Mouse (Mus musculus) mouse trophoblast stem cell (cell line): ENCODE data around the gene Polr2c.
"Not testable (repeated sequence)": the region's sequence is repeated elsewhere in the genome, so short reads cannot be mapped to it uniquely, and the experiment has no call there.

Source experiments
- in situ Hi-C, 2 experiments: fragments of 300-500 bp; cut with MseI, MboI; formaldehyde crosslinking; loops; 2 replicates in 1 of 2; 3 replicates in 1 of 2; pipeline ENCODE4 v1.15.1; 2025

Polr2c gene

DNA sequence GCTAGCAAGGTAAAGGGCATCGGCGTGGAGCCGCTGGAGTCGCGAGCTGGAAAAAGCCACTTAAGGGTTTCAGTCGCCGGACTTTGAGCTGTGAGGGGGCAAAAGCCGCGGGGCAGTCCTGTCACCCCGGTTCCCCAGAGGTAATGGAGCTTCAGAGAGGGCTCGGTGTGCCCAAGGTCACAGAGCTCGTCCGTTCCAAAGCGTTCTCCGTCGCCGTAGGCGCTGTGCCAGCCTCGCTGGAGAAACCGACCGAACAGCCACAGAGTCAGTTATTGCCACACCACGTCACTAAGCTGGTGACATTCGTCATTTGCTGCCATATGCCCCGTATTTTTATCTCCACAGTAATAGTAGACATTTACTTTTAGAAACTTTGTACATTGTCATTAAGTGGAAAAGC, 18.6 kb upstream of the Polr2c start:
- in situ Hi-C loops = no loop called here

DNA sequence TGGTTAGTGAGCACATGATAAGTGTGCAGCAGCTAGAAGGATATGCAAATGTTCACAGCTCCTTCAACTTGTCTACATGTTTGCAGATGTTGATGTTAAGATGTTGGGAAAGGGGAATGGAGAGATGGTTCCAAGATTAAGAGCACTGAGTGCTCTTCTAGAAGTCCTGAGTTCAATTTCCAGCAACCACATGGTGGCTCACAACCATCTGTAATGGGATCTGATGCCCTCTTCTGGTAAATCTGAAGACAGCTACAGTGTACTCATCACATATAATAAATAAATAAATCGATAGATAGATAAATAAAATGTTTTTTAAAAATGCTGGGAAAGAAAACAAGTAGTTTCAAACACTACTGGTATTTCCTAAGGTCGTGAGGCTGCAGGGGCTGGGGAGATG, 16.1 kb upstream of the Polr2c start:
- in situ Hi-C loops = no loop called here

DNA sequence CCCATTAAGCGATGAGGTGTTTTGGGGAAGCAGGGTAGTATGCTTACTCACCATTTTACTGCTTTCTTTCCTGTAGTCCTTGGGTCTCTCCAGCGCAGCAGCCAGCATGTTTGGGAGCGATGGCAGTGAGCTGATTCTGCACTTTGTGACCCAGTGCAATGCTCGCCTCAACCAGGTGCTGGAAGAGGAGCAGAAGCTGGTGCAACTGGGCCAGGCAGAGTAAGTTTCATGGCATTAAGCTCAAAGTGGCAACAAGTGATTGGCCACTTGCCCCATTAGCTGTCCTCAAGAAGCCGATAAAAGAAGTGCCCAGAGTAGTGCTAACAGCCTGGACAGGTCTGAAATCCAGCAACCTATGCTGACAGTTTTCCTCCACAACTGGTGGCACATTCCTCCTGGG, 7.2 kb upstream of the Polr2c start:
- in situ Hi-C loops = no loop called here

DNA sequence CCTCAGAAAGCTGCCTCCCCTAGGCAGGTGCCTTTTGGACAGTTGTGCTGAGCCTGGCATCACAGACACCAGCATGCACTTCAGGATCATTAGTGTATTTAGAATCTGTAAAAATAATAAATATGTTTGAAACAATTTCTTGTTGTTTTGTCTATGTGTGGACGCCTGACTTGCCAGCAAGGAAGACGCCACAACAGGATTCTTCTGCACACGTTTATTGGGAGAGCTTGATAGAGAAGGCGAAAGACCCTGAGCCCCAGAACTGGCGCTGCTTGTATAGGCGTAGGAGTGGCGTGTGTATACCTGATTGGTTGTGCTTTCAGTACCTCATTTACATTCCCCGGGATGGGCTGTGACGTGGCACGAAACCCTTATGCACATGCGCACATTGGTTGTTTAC, 2.5 kb upstream of the Polr2c start:
- in situ Hi-C loops = not testable (repeated sequence)

DNA sequence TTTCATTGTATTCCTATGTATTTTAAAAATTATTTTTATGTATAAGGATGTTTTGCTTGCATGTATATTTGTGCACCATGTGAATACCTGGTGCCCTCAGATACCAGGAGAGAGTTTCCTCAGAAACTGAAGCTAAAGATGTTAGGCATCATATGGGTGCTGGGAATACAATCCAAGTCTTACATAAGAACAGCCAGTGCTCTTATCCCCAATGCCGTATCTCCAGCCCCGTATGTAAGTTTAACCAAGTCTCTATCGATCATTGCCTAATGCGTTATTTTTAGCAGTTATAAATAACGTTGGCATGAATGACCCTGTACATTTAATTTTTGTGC, 272 bp upstream of the Polr2c start:
- in situ Hi-C loops = no loop called here

DNA sequence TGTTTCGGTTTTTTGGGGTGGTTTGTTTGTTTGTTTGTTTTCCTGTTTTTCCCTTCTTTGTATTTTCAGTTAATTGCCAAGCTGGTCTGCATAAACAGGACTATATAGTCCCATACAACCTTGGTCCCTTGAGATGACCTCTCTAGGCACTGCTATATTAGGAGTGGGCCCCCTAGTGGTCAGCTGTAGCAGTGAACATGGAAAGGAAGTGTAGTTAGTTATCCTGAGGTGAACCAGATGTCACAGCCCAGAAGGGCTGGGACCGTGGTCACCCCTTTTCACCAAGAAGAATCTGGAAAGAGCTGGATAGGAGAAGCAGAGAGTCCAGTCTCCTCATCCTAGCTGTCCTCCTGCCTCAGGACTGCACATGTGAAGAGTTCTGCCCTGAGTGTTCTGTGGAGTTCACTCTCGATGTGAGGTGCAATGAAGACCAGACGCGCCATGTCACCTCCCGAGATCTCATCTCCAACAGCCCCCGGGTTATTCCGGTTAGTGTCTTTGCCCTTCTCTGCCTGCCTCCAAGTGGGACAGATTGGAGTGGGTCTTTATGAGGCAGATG, 4.2 kb downstream of the Polr2c start:
- in situ Hi-C loops = no loop called here

DNA sequence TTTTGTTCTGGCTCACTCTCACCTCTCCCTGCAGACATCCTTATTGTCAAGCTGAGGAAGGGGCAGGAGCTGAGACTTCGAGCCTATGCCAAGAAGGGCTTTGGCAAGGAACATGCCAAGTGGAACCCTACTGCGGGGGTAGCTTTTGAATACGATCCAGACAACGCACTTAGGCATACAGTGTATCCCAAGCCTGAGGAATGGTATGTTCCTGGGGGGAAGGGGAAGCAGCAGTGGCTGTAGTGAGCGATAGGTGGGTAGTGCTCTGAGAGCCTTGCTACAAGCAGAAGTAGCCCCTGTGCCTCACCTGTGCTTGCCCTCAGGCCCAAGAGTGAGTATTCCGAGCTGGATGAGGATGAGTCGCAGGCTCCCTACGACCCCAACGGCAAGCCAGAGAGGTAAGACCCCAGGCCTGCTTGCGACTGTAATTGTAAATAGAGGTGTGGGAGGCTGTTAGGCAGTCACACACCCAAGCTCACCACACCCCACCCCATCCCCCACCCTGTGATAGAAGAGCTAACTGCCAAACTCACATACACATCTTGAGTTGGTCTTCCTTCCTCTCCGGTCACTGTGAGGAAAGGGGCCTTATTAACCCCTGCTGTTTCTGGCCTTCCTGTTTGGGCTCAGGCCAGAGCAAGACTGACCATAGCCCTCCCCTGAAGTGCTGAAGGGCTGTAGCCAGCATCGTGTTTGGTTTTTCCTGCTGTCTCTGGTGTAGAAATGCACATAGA, 5.4 kb downstream of the Polr2c start:
- in situ Hi-C loops = no loop called here

DNA sequence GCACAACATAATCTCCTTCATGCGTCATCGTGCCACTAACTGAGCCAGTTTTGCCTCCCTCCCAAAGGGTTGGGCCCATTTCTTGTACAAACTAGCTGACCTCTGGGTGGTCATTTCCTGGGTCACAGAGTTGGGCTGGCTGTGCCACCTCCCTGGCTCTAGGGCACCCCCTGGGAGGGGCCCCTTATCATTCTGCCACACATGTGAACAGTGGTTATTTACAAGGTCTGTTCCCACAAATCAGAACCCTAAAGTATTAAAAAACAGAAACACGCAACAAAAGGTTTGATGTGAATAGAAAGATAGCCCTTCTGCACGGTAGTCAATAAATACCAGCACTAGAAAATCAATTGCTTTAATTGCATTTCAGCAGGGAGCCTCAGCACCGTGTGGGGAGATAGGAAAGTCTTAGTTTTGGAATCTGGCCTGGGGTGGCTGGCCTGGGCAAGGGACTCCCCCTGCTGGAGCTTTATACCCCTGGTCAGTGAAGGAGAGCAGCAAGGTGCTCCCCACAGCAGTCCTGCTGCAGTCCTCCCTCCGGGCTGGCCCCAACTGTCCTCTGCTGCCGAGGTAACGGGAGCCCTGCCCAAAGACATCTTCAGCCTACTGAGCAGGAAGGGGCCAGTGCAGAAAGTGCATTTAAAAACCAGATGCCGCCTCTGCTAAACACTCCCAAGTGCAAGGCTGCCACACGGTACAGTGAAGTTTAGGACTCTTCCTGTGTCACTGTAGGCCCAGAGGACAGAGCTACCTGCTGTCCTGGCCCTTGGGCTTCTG, 6.8 kb downstream of the Polr2c start:
- in situ Hi-C loops = no loop called here

DNA sequence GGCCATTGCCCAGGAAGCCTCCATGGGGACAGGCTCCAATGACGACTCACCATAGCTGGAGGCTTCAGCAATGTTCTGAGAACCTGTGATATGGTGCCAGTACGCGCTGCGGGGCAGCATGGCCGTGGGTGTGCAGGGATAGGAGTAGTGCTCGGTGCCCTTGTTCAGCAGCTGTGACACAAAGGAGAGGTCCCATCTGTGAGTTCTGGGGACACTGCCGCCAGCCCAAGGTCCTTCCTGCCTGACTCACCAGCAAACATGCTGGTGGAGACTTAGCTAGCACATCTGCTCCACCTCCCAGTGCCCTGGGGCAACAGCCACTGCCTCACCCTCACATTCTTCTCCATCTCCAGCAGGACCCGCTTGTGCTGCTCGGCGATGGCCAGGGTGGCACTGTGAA, 8.0 kb downstream of the Polr2c start:
- in situ Hi-C loops = no loop called here

DNA sequence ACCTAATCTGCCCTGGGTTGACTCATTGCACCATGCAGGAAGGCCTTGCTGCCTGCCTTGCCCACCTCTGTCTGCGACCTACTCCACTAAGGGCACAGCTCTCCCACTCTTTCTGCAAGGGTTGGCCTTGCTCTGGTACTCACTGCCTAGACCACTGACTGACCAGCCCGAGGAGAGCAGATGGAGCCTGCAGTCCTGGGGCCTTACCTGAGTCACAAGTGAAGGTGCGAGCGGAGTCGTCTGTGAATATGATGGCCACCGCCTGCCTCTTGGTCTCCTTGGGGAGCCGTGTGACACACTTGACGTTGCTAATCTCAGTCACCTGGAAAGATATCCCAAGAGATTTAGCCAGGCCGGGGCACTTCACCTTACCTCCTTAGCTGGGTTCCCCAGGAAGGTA, 9.7 kb downstream of the Polr2c start:
- in situ Hi-C loops = no loop called here

DNA sequence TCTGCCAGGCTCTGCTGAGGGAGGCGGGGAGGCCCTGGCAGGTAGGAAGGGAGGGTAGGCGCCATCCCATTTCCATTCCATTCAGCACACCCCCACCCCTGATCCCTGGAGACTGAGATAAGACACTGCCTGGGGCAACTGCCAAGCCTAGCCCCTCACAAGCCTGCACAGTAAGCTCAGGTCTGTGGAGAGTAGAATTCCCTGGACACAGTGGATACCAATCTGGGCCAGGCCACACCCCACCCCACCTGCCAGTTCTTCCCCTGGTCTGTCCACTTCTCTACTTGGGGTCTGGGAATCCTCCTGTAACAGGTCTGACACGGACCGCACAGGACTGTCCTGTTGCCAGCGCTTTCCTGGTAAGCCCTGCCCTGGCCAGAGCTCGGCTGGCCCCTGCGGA, 11.9 kb downstream of the Polr2c start:
- in situ Hi-C loops = no loop called here

DNA sequence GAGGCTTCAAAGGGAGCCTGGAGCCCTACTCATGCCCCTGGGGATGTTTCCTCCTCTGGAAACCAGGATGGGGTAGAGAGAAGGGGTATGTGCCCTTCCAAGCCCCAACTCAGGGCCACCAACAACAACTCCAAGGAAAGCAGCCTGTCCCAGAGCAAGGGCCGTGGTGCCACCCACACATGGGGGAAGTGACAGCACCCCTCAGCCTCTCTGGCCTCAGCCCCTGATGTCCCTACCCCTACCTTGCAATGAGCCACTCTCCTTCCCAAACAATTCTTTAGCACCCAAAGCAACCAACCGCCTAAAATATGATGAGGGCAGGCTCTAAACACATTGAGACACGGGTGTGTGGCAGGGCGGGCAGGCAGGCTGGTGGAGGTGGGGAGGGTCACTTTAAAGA, 12.8 kb downstream of the Polr2c start:
- in situ Hi-C loops = loop anchor here (5.0 kb wide), 1 partner anchor 37 kb away; no protein-coding TSS in a partner anchor

DNA sequence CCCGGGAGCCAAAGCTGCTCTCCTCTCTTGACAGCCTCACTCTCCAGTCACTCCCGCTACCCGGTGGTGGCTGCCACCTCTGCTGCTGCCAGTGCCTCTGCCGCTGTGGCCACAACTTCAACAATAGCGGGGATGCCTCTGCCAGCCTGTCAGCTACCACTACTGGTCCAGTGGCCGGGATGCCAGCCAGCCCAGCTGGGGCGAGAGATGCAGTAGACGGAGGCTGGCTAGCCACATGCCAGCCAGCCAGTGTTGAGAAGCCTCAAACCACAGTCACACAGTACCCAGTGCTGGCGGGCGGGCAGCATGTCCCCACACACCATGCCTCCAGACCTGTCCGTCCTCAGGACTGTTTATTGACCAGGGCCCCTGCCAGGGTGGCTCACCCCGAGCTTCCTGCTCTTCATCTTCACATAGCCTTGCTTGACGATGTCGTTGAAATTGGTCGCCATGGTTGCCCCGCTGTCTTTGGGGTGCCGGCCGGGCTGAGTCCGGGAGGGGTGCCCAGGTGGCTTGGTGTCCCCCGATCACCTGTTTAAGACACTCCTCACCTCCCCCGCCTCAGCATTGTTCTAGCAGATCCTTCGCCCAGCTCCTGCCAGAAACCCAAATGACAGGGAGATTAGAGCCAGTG, 13.3 kb downstream of the Polr2c start:
- in situ Hi-C loops = loop anchor here (5.0 kb wide), 1 partner anchor 37 kb away; no protein-coding TSS in a partner anchor

DNA sequence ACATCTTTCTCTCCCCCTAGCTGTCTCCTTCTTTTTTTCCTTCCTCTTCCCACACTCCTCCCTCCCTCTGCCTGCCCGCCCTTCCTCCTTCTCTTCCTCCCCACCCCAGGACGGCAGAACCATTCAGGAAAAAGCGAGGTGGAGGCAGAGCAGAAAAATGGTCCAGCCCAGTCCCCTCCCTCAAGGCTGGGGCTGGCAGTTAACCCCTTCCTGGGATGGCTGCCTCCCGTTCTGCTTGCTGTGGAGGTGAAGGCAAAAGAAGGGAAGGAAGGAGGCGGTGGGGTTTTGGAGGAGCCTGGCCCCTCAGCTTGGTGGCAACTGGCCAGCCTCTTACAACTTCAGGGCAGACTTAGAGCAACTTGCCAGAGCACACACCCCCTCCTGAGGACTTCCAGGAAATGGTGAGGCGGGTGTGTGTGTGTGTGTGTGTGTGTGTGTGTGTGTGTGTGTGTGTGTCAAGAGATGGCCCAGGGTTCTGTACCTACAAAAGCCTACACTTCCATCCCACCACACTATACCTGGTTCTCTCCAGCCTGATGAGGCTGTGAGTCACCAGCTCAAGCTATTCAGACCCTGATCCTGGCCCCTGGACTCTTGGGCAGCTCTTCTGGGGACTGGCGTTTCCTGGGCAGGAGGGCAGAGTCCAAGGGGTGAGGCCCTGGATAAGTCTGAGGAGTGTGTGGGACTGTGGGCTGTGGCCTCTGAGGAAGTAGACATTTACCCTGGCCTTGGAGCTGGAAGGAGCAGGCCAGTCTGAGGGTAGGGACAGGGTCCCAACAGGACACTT, 14.1 kb downstream of the Polr2c start:
- in situ Hi-C loops = loop anchor here (5.0 kb wide), 1 partner anchor 36 kb away; no protein-coding TSS in a partner anchor

DNA sequence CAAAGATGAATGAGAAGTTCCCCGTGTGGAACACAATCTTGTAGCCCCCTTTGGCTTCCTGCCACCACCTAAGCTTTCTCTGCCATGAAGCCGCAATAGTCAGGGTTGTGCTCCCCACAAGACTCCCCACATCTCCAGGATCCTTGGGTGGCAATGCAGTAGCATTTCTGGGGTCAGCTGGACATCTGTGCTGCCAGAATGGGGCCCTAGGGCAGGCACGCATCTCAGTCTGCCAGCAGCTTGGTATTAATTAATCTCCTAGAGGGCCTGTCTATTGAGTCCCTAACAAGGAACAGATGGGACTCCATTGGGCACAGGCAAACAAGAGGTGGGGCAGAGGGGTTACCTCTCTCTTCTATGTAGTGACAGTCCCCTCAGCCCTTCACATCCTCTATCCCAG, 14.9 kb downstream of the Polr2c start:
- in situ Hi-C loops = loop anchor here (5.0 kb wide), 1 partner anchor 35 kb away; no protein-coding TSS in a partner anchor

DNA sequence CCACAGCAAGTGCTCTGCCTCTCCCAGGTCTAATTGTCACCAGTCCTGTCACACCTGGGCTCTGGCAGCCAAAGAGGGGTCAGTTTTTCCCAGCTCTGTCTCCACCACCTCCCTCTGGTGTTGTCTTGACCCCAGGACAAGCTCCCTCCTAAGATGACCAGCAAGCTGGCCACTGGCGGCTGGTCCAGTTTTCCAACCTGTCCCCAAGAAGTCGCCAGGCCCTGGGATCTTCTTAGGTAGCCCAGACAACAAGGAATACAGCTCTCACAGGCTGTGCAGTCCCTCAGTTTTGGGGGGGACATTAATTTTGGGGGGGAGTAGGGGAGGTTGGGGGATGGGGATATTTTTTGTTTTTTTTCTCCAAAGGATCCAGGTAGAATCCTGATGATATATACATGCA, 15.3 kb downstream of the Polr2c start:
- in situ Hi-C loops = loop anchor here (5.0 kb wide), 1 partner anchor 35 kb away; no protein-coding TSS in a partner anchor

DNA sequence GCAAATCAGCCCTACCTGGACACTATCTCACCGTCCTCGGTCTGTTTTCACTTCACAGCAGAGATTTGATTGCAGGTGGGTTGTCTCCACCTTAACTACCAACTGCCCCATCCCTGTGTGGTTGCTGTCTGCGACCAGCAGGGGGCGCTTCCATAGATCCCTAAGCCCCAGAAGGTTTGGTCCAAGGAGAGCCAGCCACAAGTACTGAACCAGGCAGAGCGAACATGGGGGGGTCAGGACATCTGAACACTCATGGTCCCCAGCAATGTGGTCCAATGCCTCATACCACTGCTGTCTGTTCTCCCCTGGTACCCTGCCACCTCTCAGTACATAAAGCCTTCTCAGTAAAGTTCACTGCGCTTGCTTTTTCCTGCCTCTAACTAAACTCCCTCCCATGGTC, 17.1 kb downstream of the Polr2c start:
- in situ Hi-C loops = loop anchor here (5.0 kb wide), 1 partner anchor 33 kb away; no protein-coding TSS in a partner anchor

DNA sequence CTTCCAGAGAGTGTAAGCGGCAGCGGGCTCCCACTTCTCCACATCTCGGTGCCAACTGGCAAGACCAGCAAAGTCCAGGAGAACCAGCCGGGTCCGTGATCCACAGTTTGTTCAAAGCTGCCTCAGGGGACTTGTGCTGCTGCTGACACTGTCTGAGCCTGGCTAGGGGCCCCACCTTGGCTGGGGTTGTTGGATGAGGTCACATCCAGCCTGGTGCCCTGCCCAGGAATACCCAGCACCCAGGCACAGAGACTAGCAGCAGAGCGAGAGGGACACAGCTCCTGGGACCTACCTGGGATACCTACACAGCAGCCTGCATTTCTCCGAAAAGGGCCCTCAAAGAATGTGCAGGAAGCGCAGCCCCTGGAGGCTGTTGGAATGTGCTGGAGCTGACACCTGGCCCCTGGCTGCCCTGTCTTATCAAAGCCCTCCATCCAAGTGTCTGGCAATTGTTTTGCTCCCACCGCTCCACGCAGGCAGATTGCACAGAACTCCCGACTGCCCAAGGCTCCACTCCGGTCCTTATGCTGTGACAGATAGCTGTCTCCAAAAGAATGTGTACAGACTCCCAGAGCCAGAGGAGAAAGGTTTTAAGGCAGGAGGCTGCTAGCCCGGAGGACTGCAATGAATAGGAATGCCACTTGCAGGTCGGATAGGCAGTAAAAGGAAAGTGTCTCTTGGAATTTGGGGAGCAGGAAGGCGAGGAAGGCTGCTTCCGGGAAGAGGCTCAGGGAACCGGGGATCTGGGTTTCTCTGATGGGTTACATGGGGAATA, 18.0 kb downstream of the Polr2c start:
- in situ Hi-C loops = no loop called here

DNA sequence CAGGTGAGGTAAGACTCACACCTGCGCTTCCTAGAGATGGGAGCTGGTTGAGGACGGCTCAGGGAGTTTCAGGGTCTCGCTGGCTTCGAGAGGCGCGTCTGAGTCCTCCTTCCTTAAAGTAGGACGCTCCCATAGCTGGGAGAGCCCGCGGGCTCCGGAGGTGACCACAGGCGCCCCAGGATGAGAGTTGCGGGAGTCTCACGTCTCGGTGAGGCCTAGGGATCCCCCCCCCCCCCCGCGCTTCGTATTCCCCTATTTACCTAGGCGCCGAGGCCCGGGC, 18.6 kb downstream of the Polr2c start:
- in situ Hi-C loops = no loop called here

DNA sequence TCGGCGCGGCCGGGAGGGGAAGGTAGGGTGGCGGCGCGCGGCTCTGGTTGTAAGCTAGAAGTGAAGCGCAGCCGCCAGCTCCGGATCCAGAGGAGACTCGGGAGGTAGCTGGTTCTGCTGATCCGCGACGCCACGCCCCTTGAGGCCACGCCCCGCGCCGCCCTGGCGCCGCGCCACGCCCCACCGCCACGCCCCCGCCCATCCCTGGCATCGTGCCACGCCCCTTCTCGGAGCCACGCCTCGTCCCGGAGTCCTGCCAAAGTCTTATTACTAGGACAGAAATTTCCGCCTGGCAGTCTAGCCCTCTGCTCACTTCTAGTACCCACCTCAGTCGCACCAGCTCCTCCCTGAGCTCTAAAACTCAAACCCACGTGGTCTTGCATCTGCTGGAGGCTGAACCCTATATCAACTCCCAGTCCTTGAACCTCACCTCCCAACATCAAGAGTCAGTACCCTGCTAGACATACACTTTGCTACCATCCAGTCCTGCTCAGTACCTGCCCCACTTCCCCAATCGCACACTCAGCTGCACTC, 19.0 kb downstream of the Polr2c start, which contains the start of gene Dok4:
Dok4 (minus strand) TSS at position 134 of the 534 bp plus-strand sequence.
- in situ Hi-C loops = no loop called here

DNA sequence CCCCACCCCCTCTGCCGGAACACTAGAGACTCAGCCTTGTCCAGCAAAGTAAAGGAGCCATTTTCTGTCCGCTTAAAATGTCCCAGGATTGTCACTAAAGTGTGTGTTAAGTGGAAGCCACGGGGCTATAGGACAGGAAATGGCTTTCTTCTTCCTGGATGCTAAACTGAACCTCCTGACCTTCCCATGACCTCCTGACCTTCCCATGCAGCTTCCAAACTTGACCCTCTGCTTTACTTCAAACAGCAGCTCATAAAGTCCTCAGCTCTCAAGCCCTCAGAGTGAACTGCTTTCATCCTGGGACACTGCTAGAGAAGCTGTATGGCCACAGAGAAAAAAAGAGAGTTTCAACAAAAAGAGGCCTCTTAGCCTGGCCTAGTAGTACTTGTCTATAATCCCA, 19.6 kb downstream of the Polr2c start:
- in situ Hi-C loops = no loop called here
